Mouse (Mus musculus) olfactory bulb, adult 2 months (tissue): ENCODE results near the gene Abhd4.

Experiments used
- CTCF ChIP-seq: fragments of 200-500 bp; IDR thresholded peaks from 2 replicates; pipeline ENCODE4 v1.5.1; 2012; ENCODE audit warnings: low read depth, mild to moderate bottlenecking, low read length, moderate library complexity; ENCODE audit not compliant: insufficient read depth
- POLR2A ChIP-seq: fragments of 200-500 bp; IDR thresholded peaks from 2 replicates; pipeline ENCODE4 v1.6.1; 2012; ENCODE audit warnings: mild to moderate bottlenecking, low read depth, low read length, moderate library complexity; ENCODE audit not compliant: insufficient read depth

GRCm38 (mm10) chr14:54224064-54224417 lies 29.9 kb upstream of the Abhd4 start:
- TF ChIP-seq CTCF (no peak), POLR2A (no peak)
